Mouse (Mus musculus) heart, adult 2 months (tissue): Measurements from ENCODE around the gene Lgr5. TPM values are rescaled to one million over a fixed set of nuclear protein-coding genes. Genes with fewer than 3 reads are reported as not detected.

ENCODE experiments used
- DNase-seq, 2 experiments: peaks; one replicate each; pipeline ENCODE4 v3.0.0; 2021
- H3K27ac ChIP-seq: fragments of 200-600 bp; 2 replicates; pipeline ENCODE4 v1.8.1; 2022
- H3K27me3 ChIP-seq: fragments of 200-500 bp; 2 replicates; pipeline ENCODE4 v1.6.1; 2012; ENCODE audit warnings: mild to moderate bottlenecking, low read length, inconsistent platforms, mixed read lengths; ENCODE audit not compliant: control insufficient read depth, insufficient read depth
- H3K36me3 ChIP-seq: fragments of 200-500 bp; 2 replicates; pipeline ENCODE4 v1.6.1; 2012; ENCODE audit warnings: low read length, inconsistent platforms; ENCODE audit not compliant: control insufficient read depth, insufficient read depth
- H3K4me1 ChIP-seq: fragments of 200-500 bp; 2 replicates; pipeline ENCODE4 v1.6.1; 2011; ENCODE audit warnings: low read length; ENCODE audit not compliant: control insufficient read depth, insufficient read depth
- H3K4me3 ChIP-seq: fragments of 200-600 bp; 2 replicates; pipeline ENCODE4 v1.8.1; 2022
- H3K79me2 ChIP-seq: fragments of 200-500 bp; replicated peaks from 2 replicates; pipeline ENCODE4 v1.6.1; 2012; ENCODE audit warnings: mild to moderate bottlenecking, inconsistent platforms, low read length, moderate library complexity, mixed read lengths; ENCODE audit not compliant: control insufficient read depth, insufficient read depth
- H3K9ac ChIP-seq: fragments of 200-500 bp; 2 replicates; pipeline ENCODE4 v1.6.1; 2012; ENCODE audit warnings: low read depth, mild to moderate bottlenecking, control low read depth, inconsistent platforms, low read length, mixed read lengths
- CTCF ChIP-seq: fragments of 200-600 bp; IDR thresholded peaks from 2 replicates; pipeline ENCODE4 v1.8.1; 2022; ENCODE audit warnings: antibody characterized with exemption, mild to moderate bottlenecking, moderate library complexity
- EP300 ChIP-seq: fragments of 200-500 bp; IDR thresholded peaks from 2 replicates; pipeline ENCODE4 v1.6.1; 2011; ENCODE audit warnings: low read depth, low read length, control low read depth; ENCODE audit not compliant: insufficient read depth
- POLR2A ChIP-seq: fragments of 200-500 bp; IDR thresholded peaks from 2 replicates; pipeline ENCODE4 v1.6.1; 2011; ENCODE audit warnings: mild to moderate bottlenecking, low read depth, low read length, control low read depth; ENCODE audit not compliant: insufficient read depth
- WGBS: fragments of 180-500 bp; shearing (Covaris S2); methylation state at CpG from one replicate; pipeline ENCODE4 v1.1.7; 2018; 5-methylcytosine and 5-hydroxymethylcytosine counted together
- intact Hi-C: fragments of 180-260 bp; cut with DNase I; formaldehyde crosslinking; loops from one replicate; pipeline ENCODE4 v1.15.1; 2025
- polyA plus RNA-seq: library from polyadenylated mRNA; depleted of rRNA; stranded (reverse); fragments of >200 nt; gene quantifications from 2 replicates; pipeline ENCODE4 v1.2.3, GENCODE M21; 2012
- total RNA-seq, 2 experiments: library from RNA; stranded (reverse); gene quantifications; 2 replicates each; pipeline ENCODE4 v1.2.3; 2021

Gene Lgr5
- total and polyA plus RNA-seq, 3 experiments: 0.05 to 0.25 TPM; not detected in 1

- no peak for DNase-seq
- Histone ChIP-seq H3K27me3 (0 out of 2 replicates have a peak, but pooled peaks cover 2% of the 10 kb centered on the region), H3K36me3 (no peaks in the 10 kb centered on the region), H3K79me2 (no peaks in the 10 kb centered on the region), H3K4me1 (no peaks in the 10 kb centered on the region), H3K9ac (no peak overlapping the region), H3K27ac (no peak overlapping the region), H3K4me3 (no peak overlapping the region)
- 81% methylated on average over 7 of the region's 7 CpGs for WGBS
- TF ChIP-seq CTCF (no peak), EP300 (no peak), POLR2A (no peak)
- intact Hi-C loops: no loop called here
These were observed 8.5 kb downstream of the Lgr5 start for GRCm38 (mm10) chr10:115579076-115579475.

GRCm38 (mm10) chr10:115571734-115572440 is 15.7 kb downstream of the Lgr5 start:
- WGBS: 52% methylated on average over 3 of the region's 3 CpGs
- TF ChIP-seq POLR2A (no peak), EP300 (no peak)
- Histone ChIP-seq H3K9ac (no peak overlapping the region), H3K4me3 (no peak overlapping the region), H3K27ac (no peak overlapping the region), H3K27me3 (no peaks in the 10 kb centered on the region), H3K36me3 (no peaks in the 10 kb centered on the region), H3K4me1 (no peaks in the 10 kb centered on the region), H3K79me2 (no peaks in the 10 kb centered on the region)
- no peak for DNase-seq
- intact Hi-C loops: no loop called here

- Histone ChIP-seq H3K27me3 (no peaks in the 10 kb centered on the region), H3K4me1 (no peaks in the 10 kb centered on the region), H3K79me2 (no peaks in the 10 kb centered on the region), H3K4me3 (no peak overlapping the region), H3K36me3 (no peaks in the 10 kb centered on the region), H3K9ac (no peak overlapping the region), H3K27ac (no peak overlapping the region)
- DNase-seq: no peak
- intact Hi-C loops: no loop called here
- TF ChIP-seq POLR2A (no peak), CTCF (no peak), EP300 (no peak)
- 86% methylated on average over 6 of the region's 6 CpGs for WGBS
These were observed 16.3 kb downstream of the Lgr5 start for GRCm38 (mm10) chr10:115571317-115571716.

GRCm38 (mm10) chr10:115570577-115570976 is 17.0 kb downstream of the Lgr5 start:
- DNase-seq: no peak
- H3K36me3 ChIP-seq: no peaks in the 10 kb centered on the region
- H3K9ac ChIP-seq: no peak overlapping the region
- no peaks in the 10 kb centered on the region for H3K79me2 ChIP-seq
- no peaks in the 10 kb centered on the region for H3K27me3 ChIP-seq
- intact Hi-C loops: no loop called here
- no peaks in the 10 kb centered on the region for H3K4me1 ChIP-seq
- no peak overlapping the region for H3K4me3 ChIP-seq
- no peak for TF ChIP-seq EP300
- no peak for TF ChIP-seq POLR2A
- no peak for TF ChIP-seq CTCF
- no peak overlapping the region for H3K27ac ChIP-seq
- WGBS: 67% methylated on average over 2 of the region's 2 CpGs

- no peaks in the 10 kb centered on the region for H3K79me2 ChIP-seq
- WGBS: 71% methylated on average over 15 of the region's 15 CpGs
- intact Hi-C loops: no loop called here
- no peaks in the 10 kb centered on the region for H3K36me3 ChIP-seq
- no peak within 1 kb of the TSS for H3K4me3 ChIP-seq
- no peaks in the 10 kb centered on the region for H3K4me1 ChIP-seq
- no peak within 1 kb of the TSS for H3K9ac ChIP-seq
- no peak for TF ChIP-seq POLR2A
- DNase-seq: no peak
- no peaks in the 10 kb centered on the region for H3K27me3 ChIP-seq
- H3K27ac ChIP-seq: no peak within 1 kb of the TSS
These were observed 17.7 kb downstream of the Lgr5 start, which contains the start of gene A930009A15Rik for GRCm38 (mm10) chr10:115569712-115570491. Gene A930009A15Rik (plus strand): TSS chr10:115569986.

GRCm38 (mm10) chr10:115563961-115564360 is 23.6 kb downstream of the Lgr5 start:
- Histone ChIP-seq H3K79me2 (no peaks in the 10 kb centered on the region), H3K4me3 (no peak overlapping the region), H3K27me3 (no peaks in the 10 kb centered on the region), H3K36me3 (no peaks in the 10 kb centered on the region), H3K9ac (no peak overlapping the region), H3K27ac (no peak overlapping the region), H3K4me1 (no peaks in the 10 kb centered on the region)
- 79% methylated on average over 5 of the region's 5 CpGs for WGBS
- intact Hi-C loops: no loop called here
- no peak for DNase-seq
- TF ChIP-seq EP300 (no peak), POLR2A (no peak), CTCF (no peak)
